Mouse (Mus musculus) testis, adult 2 months (tissue): Measurements from ENCODE around the gene Mfsd6l. TPM values are rescaled to one million over a fixed set of nuclear protein-coding genes. Genes with fewer than 3 reads are reported as not detected.

Experiments
- H3K27ac ChIP-seq: fragments of 200-500 bp; 2 replicates; pipeline ENCODE4 v1.5.1; 2012; ENCODE audit warnings: low read depth, low read length; ENCODE audit not compliant: control insufficient read depth, insufficient read depth
- H3K27me3 ChIP-seq: fragments of 200-500 bp; 2 replicates; pipeline ENCODE4 v1.6.1; 2012; ENCODE audit warnings: mild to moderate bottlenecking, low read length, moderate library complexity; ENCODE audit not compliant: control insufficient read depth, insufficient read depth
- H3K36me3 ChIP-seq: fragments of 200-500 bp; 2 replicates; pipeline ENCODE4 v1.6.1; 2012; ENCODE audit warnings: mild to moderate bottlenecking, low read length; ENCODE audit not compliant: control insufficient read depth, insufficient read depth
- H3K4me1 ChIP-seq: fragments of 200-500 bp; 2 replicates; pipeline ENCODE4 v1.6.1; 2012; ENCODE audit warnings: low read length; ENCODE audit not compliant: control insufficient read depth, insufficient read depth
- H3K4me3 ChIP-seq: fragments of 200-500 bp; 2 replicates; pipeline ENCODE4 v1.5.1; 2012; ENCODE audit warnings: low read depth, mild to moderate bottlenecking, low read length, moderate library complexity, mixed read lengths; ENCODE audit not compliant: control insufficient read depth
- CTCF ChIP-seq: fragments of 200-500 bp; IDR thresholded peaks from 2 replicates; pipeline ENCODE4 v1.5.1; 2012; ENCODE audit warnings: low read depth, mild to moderate bottlenecking, inconsistent platforms, low read length, moderate library complexity; ENCODE audit not compliant: control insufficient read depth, insufficient read depth, insufficient replicate concordance
- POLR2A ChIP-seq: fragments of 200-500 bp; IDR thresholded peaks from 2 replicates; pipeline ENCODE4 v1.6.1; 2012; ENCODE audit warnings: low read depth, mild to moderate bottlenecking, inconsistent platforms, low read length, moderate library complexity; ENCODE audit not compliant: control insufficient read depth
- polyA plus RNA-seq: library from polyadenylated mRNA; depleted of rRNA; stranded (reverse); fragments of >200 nt; gene quantifications from 2 replicates; pipeline ENCODE4 v1.2.3, GENCODE M21; 2012; rRNA removed

Gene Mfsd6l
- polyA plus RNA-seq, result 7.9 and 9.2 TPM in 2 replicates

DNA sequence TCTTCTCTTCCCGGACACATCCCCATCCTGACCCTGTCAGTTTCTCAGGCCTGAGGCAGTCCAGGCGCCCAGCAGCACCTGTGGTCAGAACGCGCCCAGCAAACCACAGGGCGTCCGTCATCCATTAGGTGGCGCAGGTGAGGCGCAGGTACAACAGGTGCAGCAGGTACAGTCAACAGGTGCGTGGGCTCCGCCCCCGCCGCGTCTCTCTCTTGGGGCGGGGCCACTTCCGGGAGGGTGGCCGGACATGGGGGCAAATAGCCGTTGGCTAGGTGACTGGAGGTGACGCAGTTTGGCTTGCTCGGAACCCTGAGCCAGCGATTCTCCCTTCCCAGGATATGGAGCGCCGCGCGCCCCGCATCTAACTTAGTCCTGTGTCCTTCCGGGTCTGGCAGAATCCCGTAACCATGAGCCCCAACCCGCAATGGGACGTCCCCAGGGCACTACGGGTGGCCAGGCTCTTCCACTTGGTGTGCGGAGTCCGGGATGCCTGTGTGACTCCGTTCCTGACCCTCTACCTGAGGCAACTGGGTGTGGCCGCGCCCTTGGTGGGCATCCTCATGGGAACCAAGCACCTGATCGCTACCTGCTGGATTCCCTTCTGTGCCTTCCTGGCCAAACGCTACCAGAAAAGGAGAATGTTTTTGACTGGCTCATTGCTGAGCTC, at the start of gene Mfsd6l:
Gene Mfsd6l, plus strand, starts transcription at position 269 of the 667 bp plus-strand sequence.
- H3K27ac ChIP-seq, result peak within 1 kb of the TSS; percentile 85
- peaks cover 6% of the 10 kb centered on the region; the same call in 1 of the 2 replicates for H3K4me1 ChIP-seq
- peak; percentile 77 for TF ChIP-seq POLR2A
- TF ChIP-seq CTCF, result peak; percentile 55; the same call in 1 of the 2 replicates
- H3K36me3 ChIP-seq, result no peaks in the 10 kb centered on the region; the same call in 1 of the 2 replicates
- H3K27me3 ChIP-seq, result no peaks in the 10 kb centered on the region
- peak within 1 kb of the TSS; percentile 90 for H3K4me3 ChIP-seq

DNA sequence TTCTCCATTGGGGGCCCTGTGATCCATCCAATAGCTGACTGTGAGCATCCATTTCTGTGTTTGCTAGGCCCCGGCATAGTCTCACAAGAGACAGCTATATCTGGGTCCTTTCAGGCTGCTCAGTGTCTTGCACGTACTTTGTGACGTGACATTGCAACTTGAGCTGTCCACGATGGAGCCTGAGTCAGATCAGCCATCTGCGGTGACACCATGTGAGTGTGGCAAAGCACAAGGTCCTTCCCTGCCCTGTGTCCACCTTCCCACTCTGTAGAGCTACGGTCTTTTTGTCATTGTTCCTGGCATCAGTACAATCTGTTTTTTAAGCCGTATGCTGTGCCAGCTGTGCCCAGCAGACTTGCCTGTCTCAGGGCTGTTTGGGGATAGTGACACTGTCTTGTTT, 48.7 kb upstream of the Mfsd6l start:
- H3K4me3 ChIP-seq, result no peak overlapping the region
- H3K27ac ChIP-seq, result no peak overlapping the region
- no peaks in the 10 kb centered on the region for H3K4me1 ChIP-seq
- TF ChIP-seq POLR2A (no peak), CTCF (no peak)
- H3K36me3 ChIP-seq, result no peaks in the 10 kb centered on the region
- H3K27me3 ChIP-seq, result no peaks in the 10 kb centered on the region

DNA sequence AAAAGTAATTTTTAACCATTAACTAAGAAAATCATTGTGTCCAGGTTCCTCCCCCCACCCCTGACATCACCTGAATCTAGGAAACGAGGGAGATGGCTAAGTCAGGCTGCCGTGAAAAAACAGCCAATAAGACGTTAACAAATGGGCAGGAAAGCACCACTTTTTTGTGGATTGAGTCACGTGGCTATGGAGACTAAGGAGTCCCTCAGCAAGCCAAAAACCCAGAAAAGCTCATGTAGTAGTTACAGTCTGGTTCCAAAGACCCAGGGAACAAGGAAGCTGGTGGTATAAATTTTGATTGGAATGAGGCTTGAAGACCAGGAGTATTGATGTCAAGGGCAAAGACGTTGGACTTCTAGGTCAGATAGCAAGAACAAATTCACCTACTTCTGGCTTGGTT, 47.4 kb upstream of the Mfsd6l start:
- H3K27ac ChIP-seq, result no peak overlapping the region
- no peak overlapping the region for H3K4me3 ChIP-seq
- H3K4me1 ChIP-seq, result no peaks in the 10 kb centered on the region
- no peaks in the 10 kb centered on the region for H3K27me3 ChIP-seq
- TF ChIP-seq CTCF, result no peak
- TF ChIP-seq POLR2A, result no peak
- no peaks in the 10 kb centered on the region for H3K36me3 ChIP-seq

DNA sequence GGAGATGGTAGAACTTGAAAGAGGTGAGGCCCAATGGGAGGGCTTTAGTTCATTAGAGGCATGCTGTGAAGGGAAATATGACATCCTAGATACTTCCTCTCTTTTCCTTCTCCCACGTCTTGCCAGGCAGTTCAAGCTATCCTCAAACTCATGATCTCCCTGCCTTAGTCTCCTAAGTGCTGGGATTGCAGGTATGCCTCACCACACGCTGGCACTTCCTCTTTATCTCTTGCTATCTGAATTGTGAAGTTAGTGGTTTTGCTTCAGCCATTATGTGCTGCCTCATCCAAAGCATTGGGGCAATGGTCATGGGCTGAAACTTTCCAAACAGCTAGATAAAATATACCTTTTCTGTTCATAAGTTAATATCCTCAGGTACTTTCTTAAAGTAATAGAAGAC, 46.8 kb upstream of the Mfsd6l start:
- H3K4me3 ChIP-seq, result no peak overlapping the region
- H3K36me3 ChIP-seq, result no peaks in the 10 kb centered on the region
- H3K4me1 ChIP-seq, result no peaks in the 10 kb centered on the region
- no peaks in the 10 kb centered on the region for H3K27me3 ChIP-seq
- no peak overlapping the region for H3K27ac ChIP-seq
- TF ChIP-seq POLR2A, result no peak
- no peak for TF ChIP-seq CTCF

DNA sequence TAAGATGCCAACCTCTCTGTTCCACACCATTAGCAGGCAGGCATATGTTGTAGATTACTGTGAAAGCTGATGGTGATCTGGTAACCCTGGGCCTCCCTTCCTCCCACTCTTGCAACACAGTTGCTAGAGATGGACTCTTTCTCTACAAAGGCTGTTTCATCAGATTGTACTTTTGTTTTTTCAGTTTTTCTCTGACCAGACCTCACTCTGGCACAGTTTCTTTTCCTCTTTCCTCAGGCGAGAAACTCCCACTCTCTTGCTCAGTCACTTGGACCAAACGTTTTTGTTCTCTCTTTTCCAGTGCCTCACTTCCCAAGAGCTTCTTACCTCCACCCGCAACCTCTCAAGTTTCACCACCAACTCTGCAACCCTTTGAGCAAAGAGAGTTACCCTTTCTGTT, 42.0 kb upstream of the Mfsd6l start:
- no peaks in the 10 kb centered on the region for H3K4me1 ChIP-seq

DNA sequence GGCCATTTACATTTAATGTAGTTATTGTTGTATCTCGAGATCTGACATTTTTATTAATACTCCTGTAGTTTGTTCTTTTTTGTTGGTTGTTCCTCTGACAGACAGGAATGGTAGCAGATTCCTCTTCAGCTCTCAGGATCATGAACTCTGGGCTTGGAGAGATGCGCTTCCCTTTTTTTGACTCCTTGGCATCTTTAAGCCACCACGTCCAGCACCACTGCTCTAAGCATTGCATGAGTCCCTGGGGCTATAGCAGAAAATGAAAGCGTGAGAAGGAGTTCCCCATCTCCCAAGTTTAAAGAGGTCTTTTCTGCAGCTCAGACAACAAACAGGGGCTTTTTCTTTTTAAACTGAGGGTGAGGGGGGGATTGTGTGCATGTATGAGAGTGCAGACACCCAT, 36.6 kb upstream of the Mfsd6l start:
- H3K27ac ChIP-seq, result no peak overlapping the region
- no peaks in the 10 kb centered on the region for H3K4me1 ChIP-seq
- no peaks in the 10 kb centered on the region for H3K27me3 ChIP-seq
- no peak overlapping the region for H3K4me3 ChIP-seq
- TF ChIP-seq CTCF (no peak), POLR2A (no peak)
- H3K36me3 ChIP-seq, result no peaks in the 10 kb centered on the region

More for the DNA sequence above, 42.0 kb upstream of the Mfsd6l start:
- H3K27ac ChIP-seq, result no peak overlapping the region
- H3K27me3 ChIP-seq, result no peaks in the 10 kb centered on the region
- no peaks in the 10 kb centered on the region for H3K36me3 ChIP-seq
- TF ChIP-seq CTCF (no peak), POLR2A (no peak)
- H3K4me3 ChIP-seq, result no peak overlapping the region

DNA sequence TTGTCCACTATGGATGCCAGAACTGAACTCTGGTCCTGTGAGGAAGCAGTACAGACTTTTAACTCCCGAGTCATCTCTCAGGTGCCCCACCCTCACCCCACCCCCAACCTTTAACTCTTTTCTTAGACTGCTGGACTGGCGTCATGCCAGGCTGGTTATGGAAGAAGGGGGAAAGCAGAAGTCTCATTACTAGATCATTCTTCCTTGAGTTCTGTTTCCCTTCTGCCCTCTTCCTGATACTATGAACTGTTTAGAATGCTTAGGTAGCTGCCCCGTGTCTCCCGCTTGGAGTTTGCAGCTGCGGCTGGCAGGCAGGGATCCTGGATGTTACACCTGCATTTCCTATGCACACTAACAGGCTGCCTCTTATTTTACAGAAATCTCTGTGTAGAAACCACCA, 36.2 kb upstream of the Mfsd6l start:
- Histone ChIP-seq H3K36me3 (no peaks in the 10 kb centered on the region), H3K4me1 (no peaks in the 10 kb centered on the region), H3K27me3 (no peaks in the 10 kb centered on the region), H3K27ac (no peak overlapping the region), H3K4me3 (no peak overlapping the region)
- TF ChIP-seq POLR2A (no peak), CTCF (no peak)

DNA sequence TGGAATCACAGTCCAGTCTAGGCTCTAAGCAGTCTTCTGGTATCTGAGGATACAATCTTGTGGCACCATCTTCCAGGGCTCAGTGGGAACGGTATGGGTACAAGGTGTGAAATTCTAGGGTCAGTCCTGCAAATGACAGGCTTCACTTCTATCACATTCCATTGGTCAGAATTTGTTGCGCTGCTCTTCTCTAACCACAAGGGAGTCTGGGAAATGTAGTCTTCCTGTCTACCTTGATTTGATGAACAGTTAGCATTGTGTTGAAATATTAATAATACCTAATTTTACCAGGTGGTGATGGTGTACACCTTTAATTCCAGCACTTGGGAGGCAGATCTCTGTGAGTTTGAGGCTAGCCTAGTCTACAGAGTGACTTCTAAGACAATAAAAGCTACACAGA, 35.5 kb upstream of the Mfsd6l start:
- Histone ChIP-seq H3K4me1 (no peaks in the 10 kb centered on the region), H3K4me3 (no peak overlapping the region), H3K27me3 (no peaks in the 10 kb centered on the region), H3K36me3 (no peaks in the 10 kb centered on the region), H3K27ac (no peak overlapping the region)
- TF ChIP-seq POLR2A, result no peak
- TF ChIP-seq CTCF, result no peak
